Mouse (Mus musculus) colon, adult 2 months (tissue): ENCODE data around the gene Bcl9. TPM values are rescaled to one million over a fixed set of nuclear protein-coding genes. Genes with fewer than 3 reads are reported as not detected.

ENCODE experiments used
- polyA plus RNA-seq: library from polyadenylated mRNA; depleted of rRNA; stranded (reverse); fragments of >200 nt; gene quantifications from 2 replicates; pipeline ENCODE4 v1.2.3, GENCODE M21; 2012; rRNA removed

The Bcl9 gene
- polyA plus RNA-seq = 12.1 and 12.5 TPM in 2 replicates

DNA sequence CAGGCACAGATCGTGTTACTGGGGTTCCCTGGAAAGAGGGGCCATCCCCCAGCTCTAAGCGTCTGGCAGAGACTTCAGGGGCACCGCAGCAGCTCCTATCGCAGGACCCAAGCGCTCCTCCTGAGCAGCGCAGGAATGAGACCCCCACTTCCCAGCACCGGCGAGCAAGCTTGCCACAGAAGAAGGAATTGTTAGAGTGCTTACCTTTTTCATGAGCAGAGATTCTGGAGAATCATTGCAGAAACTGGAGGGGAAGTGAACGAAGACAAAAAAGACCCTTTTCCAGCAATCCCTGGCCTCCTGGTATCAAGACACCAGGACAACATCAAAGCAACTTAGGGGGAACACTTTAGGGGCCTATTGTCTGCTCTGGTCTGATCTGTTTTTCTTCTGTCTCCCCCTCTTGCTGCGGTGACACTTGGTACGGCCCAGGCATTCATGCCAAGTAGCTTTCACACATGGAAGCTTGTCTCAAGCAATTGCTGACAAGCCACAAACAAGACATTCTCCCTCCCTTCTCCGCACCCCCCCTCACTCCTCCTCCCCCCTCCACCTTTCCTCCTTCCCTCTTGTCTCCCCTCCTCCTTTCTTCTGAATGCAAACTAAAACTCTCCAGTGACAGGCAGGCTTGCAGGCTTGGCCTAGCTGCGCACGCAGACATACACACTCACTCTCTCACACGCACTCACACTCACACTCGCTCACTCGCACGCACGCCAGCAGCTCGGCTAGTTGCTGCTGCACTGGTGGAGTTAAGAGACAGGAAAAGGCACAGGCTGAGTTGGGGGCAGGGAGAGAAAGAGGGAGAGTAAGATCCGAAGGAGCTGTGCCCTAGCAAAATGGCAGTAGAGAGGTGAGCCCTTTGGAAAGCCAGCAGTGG is at the start of gene Bcl9:
Gene Bcl9, minus strand, starts transcription at position 365 of the 880 bp plus-strand sequence.

DNA sequence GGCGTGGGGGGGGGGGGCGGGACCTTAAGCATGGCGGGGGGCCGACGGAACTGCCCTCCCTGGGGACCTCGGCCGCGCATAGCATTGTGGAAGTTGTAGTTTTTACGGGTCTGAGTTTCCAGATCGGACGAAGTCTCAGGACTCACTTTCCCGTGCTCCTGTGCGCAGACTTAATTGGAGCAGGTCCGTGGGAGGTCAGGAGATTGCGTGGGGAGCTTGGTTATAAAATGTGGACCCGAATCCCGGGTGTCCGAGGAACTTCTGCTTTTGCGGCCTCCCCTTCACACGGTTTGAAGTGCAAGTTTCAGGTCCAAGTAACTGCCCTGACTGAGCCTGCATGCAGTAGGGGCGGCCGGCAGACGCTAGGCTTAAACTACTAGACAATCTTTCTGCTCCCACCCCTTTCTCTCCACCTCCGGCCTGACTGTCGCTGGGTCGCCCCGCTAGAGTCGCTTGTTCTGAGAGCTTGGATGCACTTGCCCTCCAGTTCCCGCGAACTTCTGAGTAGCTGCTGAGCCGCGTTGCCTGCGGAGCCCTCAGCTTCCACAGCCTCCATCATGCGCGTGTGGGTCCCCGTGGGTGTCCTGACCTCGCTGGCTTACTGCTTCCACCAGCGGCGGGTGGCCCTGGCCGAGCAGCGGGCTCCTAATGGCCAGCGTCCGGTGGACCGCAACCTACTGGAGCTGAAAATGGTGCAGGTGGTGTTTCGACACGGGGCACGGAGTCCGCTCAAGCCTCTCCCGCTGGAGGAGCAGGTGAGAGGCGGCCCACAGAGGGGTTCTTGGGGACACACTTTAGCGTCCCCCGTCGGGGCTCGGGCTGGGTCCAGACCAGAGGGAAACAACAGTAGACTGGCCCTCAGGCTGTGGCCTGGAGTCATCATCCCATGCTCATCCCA is 138.9 kb downstream of the Bcl9 start, which contains the start of gene Acp6:
Gene Acp6, plus strand, starts transcription at position 167 of the 898 bp plus-strand sequence.

Other genes with a start within 250 kb of the Bcl9 start
- gene Acp6, start 139.1 kb downstream of the Bcl9 start, polyA plus RNA-seq = 46.4 and 50.4 TPM in 2 replicates
- not detected in 2 replicates for gene Olfr1402, start 124.1 kb upstream of the Bcl9 start, polyA plus RNA-seq